Mouse (Mus musculus): ENCODE data around the gene Kcnj6. TPM values are rescaled to one million over a fixed set of nuclear protein-coding genes. Genes with fewer than 3 reads are reported as not detected.

The Kcnj6 gene
- polyA plus RNA-seq, 1 experiment from 2014 or later, result 0.39 TPM

DNA sequence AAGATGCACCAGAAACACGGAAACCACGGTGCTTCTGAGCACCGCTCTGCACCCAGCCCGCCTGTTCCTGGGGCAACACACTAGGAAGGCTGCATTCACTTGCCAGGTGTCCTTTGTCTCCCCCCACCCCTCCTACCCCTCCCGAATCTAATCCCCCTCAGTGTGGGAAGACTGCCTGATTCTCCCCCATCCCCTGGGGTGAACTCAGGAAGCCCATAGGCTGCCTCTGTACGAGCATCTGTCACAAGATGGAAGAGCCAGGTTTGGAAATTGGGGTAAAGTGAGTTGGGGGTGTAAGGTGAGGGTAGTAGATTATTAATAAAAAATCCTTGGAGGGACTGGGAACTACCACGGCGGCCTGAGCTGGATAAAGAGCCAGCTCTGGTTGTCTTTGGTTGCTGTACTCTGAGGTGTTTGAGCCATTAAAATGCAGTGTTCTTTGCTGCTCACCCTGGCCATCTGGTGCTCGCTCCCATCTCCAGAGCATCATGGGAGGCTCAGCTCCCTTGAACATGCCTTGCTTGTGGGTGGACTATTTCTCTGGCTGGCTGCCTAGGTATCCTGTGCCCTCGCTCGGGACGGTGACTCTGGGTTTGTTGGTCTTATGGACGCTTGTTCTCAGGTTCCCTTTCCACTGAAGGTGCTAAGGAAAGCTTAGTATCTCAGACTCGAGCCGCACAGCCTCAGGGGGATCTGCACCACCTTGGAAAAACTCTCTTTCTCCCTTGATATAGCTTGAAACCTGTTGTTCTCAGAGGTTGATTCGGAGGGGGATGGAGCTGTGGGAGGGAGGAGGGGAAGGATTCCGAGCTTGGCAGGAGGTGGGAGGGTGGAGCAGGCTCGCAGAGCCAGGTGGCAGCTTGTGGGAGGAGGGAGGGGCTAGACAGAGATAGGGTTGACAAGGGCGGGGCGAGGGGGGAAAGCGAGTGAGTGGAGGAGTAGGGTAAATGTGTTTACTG lies 65.9 kb downstream of the Kcnj6 start:
- ATAC-seq (ENCODE audit: insufficient number of reproducible peaks, insufficient read depth, low FRiP score, low TSS enrichment, low read depth), result no peak
- Histone ChIP-seq H3K4me3 (no peak overlapping the region; the same call in 1 of the 2 replicates), H3K4me2 (peak overlapping the region; percentile 35), H3K9me3 (no peaks in the 10 kb centered on the region), H3K4me1 (peaks cover 18% of the 10 kb centered on the region), H3K36me3 (no peaks in the 10 kb centered on the region), H3K9ac (no peak overlapping the region), H3K27ac (no peak overlapping the region), H3K27me3 (no peaks in the 10 kb centered on the region)
- WGBS, result 7% methylated on average over 21 of the region's 21 CpGs

DNA sequence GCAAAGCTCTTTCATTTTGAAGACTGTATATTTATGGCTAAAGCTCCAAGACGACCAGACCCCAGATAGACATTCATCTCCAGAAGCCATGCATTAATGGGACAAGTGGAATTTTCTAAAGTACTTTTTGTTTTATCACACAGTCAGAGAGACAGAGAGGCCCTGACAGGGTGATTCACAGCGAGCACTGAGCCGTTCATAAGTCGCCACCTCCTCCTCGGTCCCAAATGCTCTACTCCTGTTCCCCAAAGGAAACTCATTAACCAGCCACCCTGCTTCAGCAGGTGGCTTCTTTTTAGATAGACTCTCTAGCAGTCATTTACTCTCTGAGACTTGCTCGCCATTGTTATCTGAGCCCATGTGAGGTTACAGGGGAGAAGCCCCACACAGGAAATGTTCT lies 72.1 kb downstream of the Kcnj6 start:
- ATAC-seq (ENCODE audit: insufficient number of reproducible peaks, insufficient read depth, low FRiP score, low TSS enrichment, low read depth), result no peak

DNA sequence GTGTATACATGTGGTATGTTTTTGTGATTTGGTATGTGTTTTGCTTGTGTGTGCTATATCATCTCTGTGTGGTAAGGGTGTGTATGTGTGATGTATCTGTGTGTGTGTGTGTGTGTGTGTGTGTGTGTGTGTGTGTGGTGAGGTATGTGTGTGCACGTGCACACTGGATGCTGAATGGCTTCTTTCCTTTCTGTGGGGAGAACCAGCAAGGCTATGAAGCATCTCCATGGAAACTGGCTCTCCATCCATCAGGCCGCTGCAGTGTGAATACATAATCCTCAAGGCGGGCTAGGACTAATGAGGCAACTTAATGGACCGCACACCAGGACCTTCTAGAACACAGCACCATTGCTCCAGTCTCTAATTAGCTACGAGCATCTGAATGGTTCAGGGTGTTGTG lies 78.3 kb downstream of the Kcnj6 start:
- Histone ChIP-seq H3K27me3 (no peaks in the 10 kb centered on the region), H3K27ac (no peak overlapping the region), H3K36me3 (no peaks in the 10 kb centered on the region), H3K9ac (no peak overlapping the region), H3K4me2 (no peak overlapping the region), H3K9me3 (no peaks in the 10 kb centered on the region), H3K4me1 (no peaks in the 10 kb centered on the region), H3K4me3 (no peak overlapping the region)
- no peak for ATAC-seq (ENCODE audit: insufficient number of reproducible peaks, insufficient read depth, low FRiP score, low TSS enrichment, low read depth)
- whole genome bisulfite sequencing, result 77% methylated on average over 5 of the region's 5 CpGs

More for the DNA sequence above, 72.1 kb downstream of the Kcnj6 start:
- no peak overlapping the region for H3K4me2 ChIP-seq
- H3K9me3 ChIP-seq, result no peaks in the 10 kb centered on the region
- H3K4me3 ChIP-seq, result no peak overlapping the region
- no peak overlapping the region for H3K9ac ChIP-seq
- no peak overlapping the region for H3K27ac ChIP-seq
- H3K4me1 ChIP-seq, result no peaks in the 10 kb centered on the region
- no peaks in the 10 kb centered on the region for H3K36me3 ChIP-seq
- WGBS, result 66% methylated on average over 6 of the region's 6 CpGs
- no peaks in the 10 kb centered on the region for H3K27me3 ChIP-seq

DNA sequence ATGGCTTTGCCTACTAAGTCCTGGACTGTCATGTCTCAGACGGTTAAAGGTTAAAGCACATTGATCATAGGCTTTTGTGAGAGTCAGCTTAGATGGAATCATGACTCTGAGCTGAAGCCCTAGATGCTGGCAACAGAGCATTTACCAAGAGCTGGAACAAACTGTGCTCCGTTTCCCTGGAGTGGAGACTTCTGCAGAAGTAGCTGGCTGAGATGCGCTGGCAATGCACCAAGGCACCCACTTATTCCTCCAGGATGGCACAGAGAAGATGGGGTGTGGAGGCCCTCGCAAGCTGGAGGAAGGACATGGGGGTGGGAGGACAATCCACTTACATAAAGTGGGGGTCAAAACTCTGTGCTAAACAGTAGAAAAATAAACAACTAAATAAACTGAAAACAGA lies 91.5 kb downstream of the Kcnj6 start:
- ATAC-seq (ENCODE audit: insufficient number of reproducible peaks, insufficient read depth, low FRiP score, low TSS enrichment, low read depth), result no peak
- no peak overlapping the region for H3K27ac ChIP-seq
- no peak overlapping the region for H3K9ac ChIP-seq
- no peaks in the 10 kb centered on the region for H3K27me3 ChIP-seq
- no peaks in the 10 kb centered on the region for H3K4me1 ChIP-seq
- no peak overlapping the region for H3K4me3 ChIP-seq
- H3K36me3 ChIP-seq, result no peaks in the 10 kb centered on the region
- WGBS, result 90% methylated on average over 4 of the region's 4 CpGs
- no peaks in the 10 kb centered on the region for H3K9me3 ChIP-seq
- no peak overlapping the region for H3K4me2 ChIP-seq

DNA sequence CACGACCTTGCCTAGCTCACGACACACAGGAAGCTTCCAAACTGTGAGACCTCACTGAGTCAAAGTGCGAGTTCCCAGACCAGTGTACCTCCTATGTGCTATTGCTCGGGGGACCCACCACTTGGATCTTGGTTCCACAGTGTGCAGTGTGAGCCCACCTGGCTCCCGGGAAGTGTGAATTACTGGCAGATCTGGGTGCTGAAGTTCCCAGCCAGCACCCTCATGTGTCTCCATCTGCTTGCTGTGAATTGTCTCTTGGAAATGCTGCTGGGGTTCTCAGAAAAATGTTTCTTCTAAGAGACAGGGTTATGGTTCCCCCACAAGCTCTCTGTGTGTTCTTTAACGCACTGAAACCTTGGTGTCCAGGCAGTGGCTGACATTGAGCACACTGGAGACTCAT lies 98.7 kb downstream of the Kcnj6 start:
- H3K4me1 ChIP-seq, result no peaks in the 10 kb centered on the region
- no peak overlapping the region for H3K4me2 ChIP-seq
- H3K36me3 ChIP-seq, result no peaks in the 10 kb centered on the region
- H3K27ac ChIP-seq, result no peak overlapping the region
- no peaks in the 10 kb centered on the region for H3K27me3 ChIP-seq
- no peak overlapping the region for H3K9ac ChIP-seq
- WGBS, result 85% methylated on average over 6 of the region's 6 CpGs
- no peaks in the 10 kb centered on the region for H3K9me3 ChIP-seq
- no peak overlapping the region for H3K4me3 ChIP-seq
- ATAC-seq (ENCODE audit: insufficient number of reproducible peaks, insufficient read depth, low FRiP score, low TSS enrichment, low read depth), result no peak

DNA sequence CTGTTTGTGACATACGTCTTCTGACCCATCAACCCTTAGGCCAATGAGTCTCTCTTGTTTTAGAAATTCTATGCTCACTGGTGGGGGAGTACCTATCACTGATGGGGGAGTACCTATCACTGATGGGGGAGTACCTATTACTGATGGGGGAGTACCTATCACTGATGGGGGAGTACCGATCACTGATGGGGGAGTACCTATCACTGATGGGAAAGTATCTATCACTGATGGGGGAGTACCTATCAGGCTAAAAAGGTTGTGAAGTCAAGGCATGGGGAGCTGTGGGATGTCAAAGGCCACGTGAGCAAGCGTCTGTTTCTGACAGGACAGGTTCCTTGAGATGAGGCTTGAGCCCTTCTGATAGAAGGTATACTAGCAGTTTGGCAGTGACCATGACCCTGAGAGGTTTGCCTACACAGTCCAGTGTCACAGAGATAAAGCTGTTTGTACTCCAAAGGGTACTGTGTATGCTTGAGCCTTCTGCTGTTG lies 105.3 kb downstream of the Kcnj6 start:
- Histone ChIP-seq H3K27ac (no peak overlapping the region), H3K4me3 (no peak overlapping the region), H3K27me3 (no peaks in the 10 kb centered on the region), H3K9me3 (no peaks in the 10 kb centered on the region), H3K9ac (no peak overlapping the region), H3K4me2 (no peak overlapping the region), H3K4me1 (no peaks in the 10 kb centered on the region), H3K36me3 (no peaks in the 10 kb centered on the region)
- no peak for ATAC-seq (ENCODE audit: insufficient number of reproducible peaks, insufficient read depth, low FRiP score, low TSS enrichment, low read depth)
- 90% methylated on average over 4 of the region's 4 CpGs for WGBS

DNA sequence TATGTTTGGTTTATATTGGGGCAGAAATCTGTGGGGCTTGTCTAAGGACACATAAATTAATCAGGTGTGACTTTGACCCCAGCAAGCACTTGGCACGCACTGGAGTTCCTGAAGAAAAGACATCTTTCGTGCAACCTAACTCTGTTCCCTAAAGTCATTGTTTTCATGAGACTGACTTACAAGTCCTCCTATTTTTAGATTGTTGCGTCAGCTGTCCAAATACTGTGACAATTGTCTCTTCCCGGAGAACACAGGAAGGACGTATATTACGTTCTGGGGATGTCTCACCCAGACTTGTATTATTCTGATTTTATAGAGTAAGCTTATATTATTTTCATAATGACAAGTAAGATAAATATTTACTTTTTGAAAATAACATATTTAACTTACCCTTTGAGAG lies 106.9 kb downstream of the Kcnj6 start:
- Histone ChIP-seq H3K4me2 (no peak overlapping the region), H3K9me3 (no peaks in the 10 kb centered on the region), H3K4me3 (no peak overlapping the region), H3K36me3 (no peaks in the 10 kb centered on the region), H3K27me3 (no peaks in the 10 kb centered on the region), H3K9ac (no peak overlapping the region), H3K27ac (no peak overlapping the region), H3K4me1 (0 out of 2 replicates have a peak, but pooled peaks cover 6% of the 10 kb centered on the region)
- WGBS, result 86% methylated on average over 6 of the region's 6 CpGs
- no peak for ATAC-seq (ENCODE audit: insufficient number of reproducible peaks, insufficient read depth, low FRiP score, low TSS enrichment, low read depth)

DNA sequence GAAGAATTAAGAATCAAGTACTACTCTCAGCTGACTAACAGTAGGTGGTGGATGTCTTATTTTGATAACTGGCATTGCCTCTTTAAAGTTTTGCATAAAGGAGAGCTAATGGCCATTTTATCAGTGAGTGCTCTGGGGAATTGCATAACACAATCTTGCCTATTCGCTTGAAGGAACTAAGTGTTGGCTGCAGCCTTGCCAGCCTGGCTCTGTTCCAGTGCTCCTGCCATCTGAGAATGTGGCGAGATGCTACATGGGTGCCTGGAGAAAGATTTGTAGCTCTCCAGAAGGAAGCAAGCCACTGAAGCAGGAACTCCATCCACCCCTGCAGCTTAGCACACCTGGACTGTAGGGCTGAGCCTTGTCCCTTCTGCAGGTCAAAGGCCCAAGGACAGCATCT lies 107.4 kb downstream of the Kcnj6 start:
- no peaks in the 10 kb centered on the region for H3K9me3 ChIP-seq
- ATAC-seq (ENCODE audit: insufficient number of reproducible peaks, insufficient read depth, low FRiP score, low TSS enrichment, low read depth), result no peak
- 78% methylated on average over 2 of the region's 2 CpGs for WGBS
- H3K36me3 ChIP-seq, result no peaks in the 10 kb centered on the region
- H3K4me3 ChIP-seq, result no peak overlapping the region
- no peaks in the 10 kb centered on the region for H3K27me3 ChIP-seq
- H3K27ac ChIP-seq, result no peak overlapping the region
- no peak overlapping the region for H3K4me2 ChIP-seq
- H3K9ac ChIP-seq, result no peak overlapping the region
- H3K4me1 ChIP-seq, result peaks cover 10% of the 10 kb centered on the region

DNA sequence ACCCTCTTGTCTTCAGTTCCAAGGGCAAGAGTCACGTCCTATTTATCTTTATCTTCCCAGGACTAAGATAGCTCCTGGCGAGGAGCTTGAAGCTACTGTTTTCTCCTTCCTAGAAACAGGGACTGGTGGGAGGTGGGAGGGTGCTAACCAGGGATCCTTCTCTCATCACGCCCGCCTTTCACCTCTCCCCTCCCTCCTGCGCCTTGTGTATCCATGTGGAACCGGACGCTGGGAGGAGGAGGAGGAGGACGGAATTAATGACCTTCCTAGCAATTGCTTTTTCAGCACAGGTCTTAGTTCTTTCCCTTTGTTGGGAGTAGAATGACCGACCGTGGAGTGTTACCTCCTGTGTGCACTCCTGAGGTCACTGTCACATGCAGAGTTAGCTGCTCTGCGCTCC lies 108.9 kb downstream of the Kcnj6 start:
- no peaks in the 10 kb centered on the region for H3K27me3 ChIP-seq
- ATAC-seq (ENCODE audit: insufficient number of reproducible peaks, insufficient read depth, low FRiP score, low TSS enrichment, low read depth), result no peak
- no peaks in the 10 kb centered on the region for H3K9me3 ChIP-seq
- peaks cover 18% of the 10 kb centered on the region for H3K4me1 ChIP-seq
- 79% methylated on average over 11 of the region's 11 CpGs for WGBS
- no peak overlapping the region for H3K9ac ChIP-seq
- H3K27ac ChIP-seq, result no peak overlapping the region
- H3K4me2 ChIP-seq, result no peak overlapping the region
- H3K4me3 ChIP-seq, result no peak overlapping the region
- H3K36me3 ChIP-seq, result no peaks in the 10 kb centered on the region

DNA sequence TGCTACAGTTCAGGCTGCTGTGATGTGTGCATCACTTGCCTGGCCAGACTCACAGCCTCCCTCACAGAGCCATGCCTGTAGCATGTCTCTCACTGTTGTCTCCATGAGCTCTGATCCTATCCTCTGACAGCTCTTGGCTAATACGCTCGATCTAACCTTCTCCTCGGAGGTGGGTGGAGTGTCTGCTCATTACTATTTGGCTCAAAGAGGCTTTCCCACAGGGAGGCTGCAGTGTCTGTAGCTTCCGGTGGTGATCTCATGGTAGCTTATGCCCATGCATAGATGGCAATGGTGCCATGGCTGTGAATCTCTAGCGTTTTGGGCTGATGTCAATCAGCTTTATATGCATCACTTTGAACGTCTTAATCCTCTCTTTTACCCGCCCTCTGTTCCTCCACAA lies 111.1 kb downstream of the Kcnj6 start:
- 73% methylated on average over 7 of the region's 7 CpGs for WGBS
- Histone ChIP-seq H3K4me1 (peaks cover 23% of the 10 kb centered on the region), H3K27ac (no peak overlapping the region), H3K9ac (no peak overlapping the region), H3K4me2 (no peak overlapping the region), H3K27me3 (no peaks in the 10 kb centered on the region), H3K4me3 (no peak overlapping the region), H3K36me3 (no peaks in the 10 kb centered on the region), H3K9me3 (no peaks in the 10 kb centered on the region)
- ATAC-seq (ENCODE audit: insufficient number of reproducible peaks, insufficient read depth, low FRiP score, low TSS enrichment, low read depth), result no peak

DNA sequence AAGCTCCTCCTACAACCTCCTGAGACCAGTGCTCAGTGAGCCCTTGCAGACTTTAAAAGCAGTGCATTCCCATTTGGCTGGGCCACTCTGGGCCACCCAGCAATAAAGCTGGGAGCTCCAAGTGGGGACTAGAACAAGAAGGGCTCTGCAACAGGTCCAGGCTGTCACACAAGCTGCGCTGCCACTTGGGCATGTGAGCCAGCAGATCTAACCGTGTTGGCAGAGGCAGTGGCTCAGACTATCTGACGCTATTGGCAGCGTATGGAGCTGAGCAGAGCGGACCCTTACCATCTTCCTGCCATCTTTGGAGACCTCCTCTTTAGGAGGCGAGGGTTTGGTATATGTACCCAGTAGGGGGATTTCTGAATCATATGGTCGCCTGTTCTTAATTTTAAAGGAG lies 112.4 kb downstream of the Kcnj6 start:
- peaks cover 23% of the 10 kb centered on the region for H3K4me1 ChIP-seq
- 45% methylated on average over 7 of the region's 7 CpGs for WGBS
- ATAC-seq (ENCODE audit: insufficient number of reproducible peaks, insufficient read depth, low FRiP score, low TSS enrichment, low read depth), result no peak
- H3K9me3 ChIP-seq, result no peaks in the 10 kb centered on the region
- H3K36me3 ChIP-seq, result no peaks in the 10 kb centered on the region
- H3K4me2 ChIP-seq, result 0 out of 2 replicates have a peak overlapping the region, but pooled peaks have one; percentile 1
- no peak overlapping the region for H3K27ac ChIP-seq
- H3K4me3 ChIP-seq, result no peak overlapping the region
- no peaks in the 10 kb centered on the region for H3K27me3 ChIP-seq
- H3K9ac ChIP-seq, result no peak overlapping the region

DNA sequence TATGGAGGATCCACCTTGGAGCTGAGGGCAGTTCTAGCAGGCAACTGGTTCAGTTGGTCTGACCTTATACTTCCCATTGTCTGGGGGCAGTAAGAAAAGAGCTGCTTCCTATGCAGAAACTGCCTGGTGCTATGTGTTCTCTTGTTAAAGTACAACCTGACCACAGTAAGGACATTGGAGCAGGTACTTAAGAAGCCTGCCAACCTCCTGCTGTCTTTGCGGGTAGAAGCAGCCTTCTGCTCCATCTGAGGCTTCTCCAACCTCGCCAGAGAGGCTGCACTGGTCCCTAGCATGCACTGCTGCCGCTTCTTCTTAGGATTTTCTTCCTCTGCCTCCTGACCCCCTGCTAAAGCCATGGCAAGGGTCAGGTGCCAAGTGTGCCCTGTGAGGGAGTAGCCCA lies 113.6 kb downstream of the Kcnj6 start:
- Histone ChIP-seq H3K36me3 (no peaks in the 10 kb centered on the region), H3K4me2 (no peak overlapping the region), H3K9me3 (no peaks in the 10 kb centered on the region), H3K27ac (no peak overlapping the region), H3K4me3 (no peak overlapping the region), H3K9ac (no peak overlapping the region), H3K27me3 (no peaks in the 10 kb centered on the region), H3K4me1 (peaks cover 23% of the 10 kb centered on the region)
- no peak for ATAC-seq (ENCODE audit: insufficient number of reproducible peaks, insufficient read depth, low FRiP score, low TSS enrichment, low read depth)
- WGBS, result 74% methylated on average over 3 of the region's 3 CpGs

Data from embryonic facial prominence, embryonic 13.5 days (tissue).